24 mouse cellular contexts compared by ENCODE assay signal in genomic region chr1:184717691-184718200, GRCm38 (mm10). TPM values are rescaled to one million over a fixed set of nuclear protein-coding genes. Genes with fewer than 3 reads are reported as not detected.
DNase-seq lines count a peak whose midpoint lies in the region; ATAC-seq and TF ChIP-seq lines count a peak whose summit lies in the region.
"Had no signal": no experiment of that assay in that cellular context is flagged by ENCODE, and none has a peak within 500 bp of the region (broad histone marks: within the 10 kb centered on the region; RNA-seq: fewer than 3 reads in every experiment).

No protein-coding gene starts in this region.

- peaks cover 10% of the 10 kb centered on the region for H3K4me1 ChIP-seq in heart, embryonic 15.5 days (replicated peaks)
- no peaks in the 10 kb centered on the region; the same call in 1 of the 2 replicates for H3K4me1 ChIP-seq in lung, embryonic 14.5 days (ENCODE audit: insufficient read depth)
- peaks cover 36% of the 10 kb centered on the region for H3K4me1 ChIP-seq in E14TG2a.4 (replicated peaks; ENCODE audit: low read depth, low read length)
- H3K4me1 ChIP-seq: hindbrain, embryonic 13.5 days; stomach, embryonic 15.5 days had no signal

- H3K27ac ChIP-seq in heart, embryonic 15.5 days = no peak overlapping the region
- no peak overlapping the region for H3K27ac ChIP-seq in lung, embryonic 14.5 days (ENCODE audit: low read depth)
- H3K27ac ChIP-seq: embryonic facial prominence, embryonic 10.5 days; embryonic facial prominence, embryonic 15.5 days; forebrain, embryonic 12.5 days; heart, embryonic 10.5 days; hindbrain, embryonic 13.5 days; kidney, embryonic 15.5 days; limb, embryonic 13.5 days; neural tube, embryonic 13.5 days; stomach, embryonic 15.5 days had no signal

- H3K4me3 ChIP-seq in heart, embryonic 15.5 days = peak overlapping the region; percentile 36; the same call in 1 of the 2 replicates
- 0 out of 2 replicates have a peak overlapping the region, but pooled peaks have one; percentile 4 for H3K4me3 ChIP-seq in lung, embryonic 14.5 days (ENCODE audit: low read depth, low read length)
- H3K4me3 ChIP-seq in E14TG2a.4 (replicated peaks; ENCODE audit: low read length) = peak overlapping the region; percentile 26; the same call in 1 of the 2 replicates
- H3K4me3 ChIP-seq: neural tube, embryonic 13.5 days had no signal

- no peaks in the 10 kb centered on the region for H3K9me3 ChIP-seq in heart, embryonic 15.5 days (replicated peaks)
- no peaks in the 10 kb centered on the region for H3K9me3 ChIP-seq in lung, embryonic 14.5 days (ENCODE audit: low read depth, low read length)
- peaks cover 3% of the 10 kb centered on the region; the same call in 1 of the 2 replicates for H3K9me3 ChIP-seq in E14TG2a.4 (ENCODE audit: low read length)
- H3K9me3 ChIP-seq: embryonic facial prominence, embryonic 10.5 days; embryonic facial prominence, embryonic 15.5 days; forebrain, embryonic 12.5 days; heart, embryonic 10.5 days; hindbrain, embryonic 13.5 days; kidney, embryonic 15.5 days; limb, embryonic 13.5 days; neural tube, embryonic 13.5 days; stomach, embryonic 15.5 days had no signal

- no peak overlapping the region for H3K4me2 ChIP-seq in heart, embryonic 15.5 days
- no peak overlapping the region for H3K4me2 ChIP-seq in lung, embryonic 14.5 days
- H3K4me2 ChIP-seq: embryonic facial prominence, embryonic 15.5 days; hindbrain, embryonic 13.5 days had no signal

- no peak for ATAC-seq in heart, embryonic 15.5 days (replicated peaks; ENCODE audit: insufficient number of reproducible peaks, insufficient read depth, low FRiP score, low read depth)
- ATAC-seq in lung, embryonic 14.5 days (ENCODE audit: insufficient read depth) = no peak
- ATAC-seq: lung, postnatal 0 days; midbrain, embryonic 16.5 days had no signal

- WGBS in heart, embryonic 15.5 days = 8% methylated on average over 12 of the region's 12 CpGs
- WGBS in lung, embryonic 14.5 days = 17% methylated on average over 12 of the region's 12 CpGs

- TF ChIP-seq CTCF in lung, embryonic 14.5 days (IDR thresholded peaks at IDR 0.05; ENCODE audit: low read depth) = no peak
- no peak for TF ChIP-seq CTCF in E14TG2a.4 (conservative IDR thresholded peaks at IDR 0.05; ENCODE audit: low read length)
- no peak for TF ChIP-seq CTCF in brain, embryonic 14.5 days (IDR thresholded peaks at IDR 0.05; ENCODE audit: borderline replicate concordance, extremely low read depth, insufficient read depth, insufficient read length)

- TF ChIP-seq POLR2A in brain, embryonic 14.5 days (IDR thresholded peaks at IDR 0.05; ENCODE audit: borderline replicate concordance, extremely low read depth, insufficient read depth, insufficient read length, poor library complexity, severe bottlenecking) = no peak

- no peaks in the 10 kb centered on the region for H3K36me3 ChIP-seq in heart, embryonic 15.5 days
- no peaks in the 10 kb centered on the region for H3K36me3 ChIP-seq in lung, embryonic 14.5 days (ENCODE audit: insufficient read depth)
- no peaks in the 10 kb centered on the region for H3K36me3 ChIP-seq in E14TG2a.4 (ENCODE audit: insufficient read depth, low read length)
- H3K36me3 ChIP-seq: embryonic facial prominence, embryonic 10.5 days; embryonic facial prominence, embryonic 15.5 days; forebrain, embryonic 12.5 days; heart, embryonic 10.5 days; hindbrain, embryonic 13.5 days; kidney, embryonic 15.5 days; limb, embryonic 13.5 days; neural tube, embryonic 13.5 days; stomach, embryonic 15.5 days had no signal

- H3K27me3 ChIP-seq in heart, embryonic 15.5 days = peaks cover 97% of the 10 kb centered on the region
- H3K27me3 ChIP-seq in lung, embryonic 14.5 days (ENCODE audit: insufficient read depth, low read length) = peaks cover 84% of the 10 kb centered on the region
- H3K27me3 ChIP-seq in E14TG2a.4 (ENCODE audit: insufficient read depth, low read length) = peaks cover 88% of the 10 kb centered on the region

- DNase-seq in heart, postnatal 25 days (ENCODE audit: low spot score) = no peak
- DNase-seq in lung, embryonic 14.5 days = no peak
- no peak for DNase-seq in lung, adult 18-20 months
- DNase-seq in brain, embryonic 14.5 days (ENCODE audit: low read depth) = peak; percentile 22
- DNase-seq: adrenal gland, adult 8-10 months; B cell, adult 2 months; cerebellum, adult 8-10 months; cerebellum, postnatal 25 days; gastrocnemius, postnatal 10 days; kidney, adult 18-20 months; right cerebral cortex, postnatal 25 days had no signal

- no peak overlapping the region for H3K9ac ChIP-seq in heart, embryonic 15.5 days
- no peak overlapping the region for H3K9ac ChIP-seq in lung, embryonic 14.5 days
- H3K9ac ChIP-seq: embryonic facial prominence, embryonic 15.5 days; forebrain, embryonic 12.5 days; hindbrain, embryonic 13.5 days; kidney, embryonic 15.5 days; limb, embryonic 13.5 days; neural tube, embryonic 13.5 days; stomach, embryonic 15.5 days had no signal

- intact Hi-C loops in heart, postnatal 25 days (cut with DNase I) = no loop called here

RNA-seq across cellular contexts. Expression of gene Hlx, which starts 14.7 kb away (rescaled TPM):
- polyA plus RNA-seq in heart, embryonic 15.5 days (2015; fragmentation: Nextera tagmentation; extraction: Ambion mirVana) = 10.9 and 12.0 TPM in 2 replicates
- 10 to 100 TPM; 12.2 to 15.0 TPM for total RNA-seq in heart, postnatal 25 days (2021)
- polyA plus RNA-seq in lung, embryonic 14.5 days (2014; fragmentation: Nextera tagmentation; extraction: Ambion mirVana) = 27.8 and 28.2 TPM in 2 replicates
- polyA plus RNA-seq in brain, embryonic 14.5 days (2012; rRNA removed) = 0.92 and 2.0 TPM in 2 replicates
